Mouse (Mus musculus) heart, postnatal 0 days (tissue): ENCODE measurements around the gene Tet2. TPM values are rescaled to one million over a fixed set of nuclear protein-coding genes. Genes with fewer than 3 reads are reported as not detected.
"Not testable (repeated sequence)": the region's sequence is repeated elsewhere in the genome, so short reads cannot be mapped to it uniquely, and the experiment has no call there.

Source experiments
- ATAC-seq: fragments of 200-750 bp; cut with Nextera tagmentation; 2 replicates; pipeline ENCODE4 v1.8.0; 2017; ENCODE audit warnings: low read depth, moderate number of reproducible peaks, moderate library complexity; ENCODE audit not compliant: insufficient read depth
- DNase-seq: peaks from one replicate; pipeline ENCODE4 v3.0.0-alpha.2; 2016; ENCODE audit warnings: low spot score
- H3K27ac ChIP-seq: fragments of 300-500 bp; sonication (generic); 2 replicates; pipeline ENCODE4 v1.5.1; 2014; ENCODE audit warnings: low read depth, mild to moderate bottlenecking
- H3K27me3 ChIP-seq: fragments of 300-500 bp; sonication (generic); 2 replicates; pipeline ENCODE4 v1.6.1; 2014; ENCODE audit warnings: low read length, mixed read lengths; ENCODE audit not compliant: control insufficient read depth, insufficient read depth
- H3K36me3 ChIP-seq: fragments of 300-500 bp; sonication (generic); replicated peaks from 2 replicates; pipeline ENCODE4 v1.6.1; 2014; ENCODE audit warnings: low read length, mixed read lengths; ENCODE audit not compliant: control insufficient read depth, insufficient read depth
- H3K4me1 ChIP-seq: fragments of 300-500 bp; sonication (generic); 2 replicates; pipeline ENCODE4 v1.6.1; 2014; ENCODE audit warnings: antibody characterized with exemption; ENCODE audit not compliant: control insufficient read depth, insufficient read depth
- H3K4me2 ChIP-seq: fragments of 300-500 bp; sonication (generic); 2 replicates; pipeline ENCODE4 v1.6.1; 2014; ENCODE audit warnings: low read depth, mild to moderate bottlenecking, low read length, moderate library complexity
- H3K4me3 ChIP-seq: fragments of 300-500 bp; sonication (generic); 2 replicates; pipeline ENCODE4 v1.5.1; 2014; ENCODE audit warnings: low read depth, low read length
- H3K9ac ChIP-seq: fragments of 300-500 bp; sonication (generic); replicated peaks from 2 replicates; pipeline ENCODE4 v1.6.1; 2014; ENCODE audit warnings: low read depth, low read length, mixed read lengths
- H3K9me3 ChIP-seq: fragments of 300-500 bp; sonication (generic); replicated peaks from 2 replicates; pipeline ENCODE4 v1.6.1; 2016; ENCODE audit warnings: low read length; ENCODE audit not compliant: control insufficient read depth
- CTCF ChIP-seq: IDR thresholded peaks from 2 replicates; pipeline ENCODE4 v1.5.1; 2016; ENCODE audit warnings: antibody characterized with exemption, control low read depth, low read depth
- EP300 ChIP-seq: IDR thresholded peaks from 2 replicates; pipeline ENCODE4 v1.6.1; 2016; ENCODE audit warnings: antibody characterized with exemption, low read depth
- WGBS: fragments of 180-500 bp; shearing (Covaris S2); extraction: QIAGEN DNeasy Blood & Tissue Kit; methylation state at CpG from one replicate; pipeline ENCODE4 v1.1.7; 2014; 5-methylcytosine and 5-hydroxymethylcytosine counted together
- polyA plus RNA-seq: library from polyadenylated mRNA; unstranded; fragments of >200 nt; fragmentation: Nextera tagmentation; extraction: Ambion mirVana; gene quantifications from 2 replicates; pipeline ENCODE4 v1.2.1, GENCODE M21; 2015
- total RNA-seq: library from RNA; depleted of rRNA; stranded (reverse); fragments of >200 nt; gene quantifications from 2 replicates; pipeline ENCODE4 v1.2.3, GENCODE M21; 2014; ENCODE audit warnings: low replicate concordance

The Tet2 gene
- total and polyA plus RNA-seq, 2 experiments from 2014 or later, result 10.6 to 33.4 TPM

- Histone ChIP-seq H3K36me3 (no peaks in the 10 kb centered on the region; the same call in 1 of the 2 replicates), H3K9ac (no peak overlapping the region), H3K9me3 (no peaks in the 10 kb centered on the region), H3K4me1 (no peaks in the 10 kb centered on the region), H3K4me2 (no peak overlapping the region), H3K4me3 (no peak overlapping the region), H3K27me3 (no peaks in the 10 kb centered on the region), H3K27ac (no peak overlapping the region)
- DNase-seq, result no peak
- no peak for ATAC-seq
- WGBS, result 69% methylated on average over 4 of the region's 4 CpGs
- no peak for TF ChIP-seq CTCF
- no peak for TF ChIP-seq EP300
These were observed 4.9 kb downstream of the Tet2 start for GRCm38 (mm10) chr3:133539991-133540390.

GRCm38 (mm10) chr3:133538499-133538898 is 6.4 kb downstream of the Tet2 start:
- H3K4me3 ChIP-seq, ATAC-seq, H3K36me3 ChIP-seq, H3K4me2 ChIP-seq, H3K27ac ChIP-seq, H3K9ac ChIP-seq, H3K9me3 ChIP-seq, H3K27me3 ChIP-seq, DNase-seq: not testable (repeated sequence)
- peaks cover 11% of the 10 kb centered on the region; the same call in 1 of the 2 replicates for H3K4me1 ChIP-seq
- 88% methylated on average over 4 of the region's 4 CpGs for WGBS

DNA sequence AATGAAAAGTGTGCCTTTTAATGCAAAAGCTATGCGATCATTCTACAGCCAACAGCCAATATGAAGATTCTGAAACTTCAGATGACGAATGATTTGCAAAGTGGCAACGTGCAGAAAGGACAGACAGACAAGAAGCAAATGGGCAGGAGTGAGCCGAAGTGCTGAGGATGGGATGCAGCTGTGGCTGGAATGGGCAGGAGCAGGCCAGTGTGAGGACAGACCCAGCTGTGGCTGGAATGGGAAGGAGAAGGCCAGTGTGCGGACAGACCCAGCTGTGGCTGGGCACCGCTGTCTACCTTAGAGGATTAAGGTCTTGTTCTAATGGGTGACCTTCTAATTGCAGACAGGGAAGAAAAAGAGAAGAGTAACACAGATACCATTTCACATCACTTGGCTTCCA is 9.3 kb downstream of the Tet2 start:
- no peak for ATAC-seq
- DNase-seq, result no peak
- Histone ChIP-seq H3K4me3 (no peak overlapping the region), H3K9me3 (no peaks in the 10 kb centered on the region), H3K4me2 (no peak overlapping the region), H3K27ac (no peak overlapping the region), H3K27me3 (no peaks in the 10 kb centered on the region), H3K4me1 (peaks cover 24% of the 10 kb centered on the region), H3K9ac (no peak overlapping the region), H3K36me3 (no peaks in the 10 kb centered on the region; the same call in 1 of the 2 replicates)
- WGBS, result 72% methylated on average over 6 of the region's 6 CpGs
- no peak for TF ChIP-seq EP300

DNA sequence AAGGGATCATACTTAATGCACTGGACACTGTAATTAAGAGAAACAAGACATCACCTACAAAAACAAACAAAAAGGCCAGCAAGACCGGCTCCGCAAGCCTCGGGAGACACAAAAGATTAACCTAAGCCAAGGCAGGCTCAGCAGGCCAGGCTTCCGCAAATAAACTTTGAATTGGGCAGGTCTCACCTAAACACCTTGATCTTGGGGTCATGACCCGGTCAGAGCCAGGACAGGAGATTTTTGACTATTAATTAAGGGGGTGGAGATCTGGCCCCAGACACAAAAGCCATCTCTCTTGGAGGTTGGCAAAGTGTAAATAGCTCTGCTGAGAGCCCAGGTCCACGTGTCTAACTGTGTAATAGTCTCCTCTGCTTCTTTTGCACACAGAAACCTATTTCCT is 10.9 kb downstream of the Tet2 start:
- WGBS, result 52% methylated on average over 6 of the region's 6 CpGs
- H3K27ac ChIP-seq, result no peak overlapping the region
- no peak overlapping the region for H3K4me2 ChIP-seq

DNA sequence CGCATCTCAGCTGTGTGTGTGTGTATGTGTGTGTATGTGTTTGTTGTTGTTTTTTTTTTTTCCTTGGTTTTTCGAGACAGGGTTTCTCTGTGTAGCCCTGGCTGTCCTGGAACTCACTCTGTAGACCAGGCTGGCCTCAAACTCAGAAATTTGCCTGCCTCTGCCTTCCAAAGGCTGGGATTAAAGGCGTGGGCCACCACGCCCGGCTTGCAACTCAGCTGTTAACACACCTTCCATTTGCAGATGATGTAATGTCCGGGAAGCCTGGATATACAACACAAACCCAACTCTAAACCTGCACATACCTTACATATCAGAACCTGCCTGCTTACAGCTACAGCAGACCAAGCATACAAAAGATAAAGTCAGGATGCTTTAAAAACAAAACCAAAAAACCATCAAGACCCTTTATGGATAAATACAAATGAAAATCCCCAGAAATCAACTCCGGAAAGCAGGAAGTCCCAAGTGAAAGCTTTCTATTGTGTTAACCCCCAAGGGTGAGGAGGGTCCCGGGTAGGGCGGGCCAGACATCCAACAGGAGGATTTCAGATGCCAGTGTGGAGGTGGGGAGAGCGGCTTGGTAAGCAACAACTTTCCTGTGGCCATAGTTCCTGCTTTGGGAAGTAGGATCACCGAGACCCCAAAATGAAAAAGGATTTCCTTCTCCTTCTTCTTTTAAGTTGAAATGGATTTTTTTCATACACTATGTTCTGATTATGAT is 11.5 kb downstream of the Tet2 start:
- no peak overlapping the region for H3K9ac ChIP-seq
- H3K27me3 ChIP-seq, result no peaks in the 10 kb centered on the region
- ATAC-seq (no peak), DNase-seq (no peak)
- 65% methylated on average over 11 of the region's 11 CpGs for WGBS
- no peak overlapping the region for H3K27ac ChIP-seq
- H3K4me2 ChIP-seq, result no peak overlapping the region
- no peaks in the 10 kb centered on the region for H3K9me3 ChIP-seq
- H3K4me3 ChIP-seq, result no peak overlapping the region
- TF ChIP-seq CTCF (no peak), EP300 (no peak)
- H3K4me1 ChIP-seq, result peaks cover 24% of the 10 kb centered on the region
- H3K36me3 ChIP-seq, result no peaks in the 10 kb centered on the region; the same call in 1 of the 2 replicates

More for the DNA sequence above, 10.9 kb downstream of the Tet2 start:
- Histone ChIP-seq H3K9me3 (no peaks in the 10 kb centered on the region), H3K27me3 (no peaks in the 10 kb centered on the region), H3K9ac (no peak overlapping the region), H3K4me3 (no peak overlapping the region), H3K36me3 (no peaks in the 10 kb centered on the region; the same call in 1 of the 2 replicates), H3K4me1 (peaks cover 24% of the 10 kb centered on the region)
- ATAC-seq (no peak), DNase-seq (no peak)
- TF ChIP-seq CTCF, result no peak
- no peak for TF ChIP-seq EP300

DNA sequence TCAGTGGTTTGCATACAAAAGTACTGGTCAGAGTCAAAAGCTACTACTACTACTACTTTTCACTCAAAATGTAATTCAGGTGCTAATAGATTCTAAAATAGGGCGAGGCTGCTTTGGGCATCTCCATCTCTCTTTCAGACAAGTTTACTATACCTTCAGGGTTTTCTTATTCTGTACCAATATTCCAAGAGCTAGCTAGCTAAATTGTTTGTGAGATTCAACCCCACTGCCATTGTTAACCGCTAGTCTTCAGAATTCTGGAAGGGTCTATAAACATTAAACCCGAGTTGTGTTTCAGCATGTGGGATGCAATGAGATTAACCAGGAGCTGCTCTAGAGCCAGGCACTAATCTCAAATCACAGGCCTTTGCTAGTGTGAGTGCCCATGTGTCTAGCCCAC is 12.1 kb downstream of the Tet2 start:
- Histone ChIP-seq H3K4me3 (no peak overlapping the region), H3K9me3 (no peaks in the 10 kb centered on the region), H3K27me3 (no peaks in the 10 kb centered on the region), H3K27ac (no peak overlapping the region), H3K4me2 (no peak overlapping the region), H3K4me1 (peaks cover 24% of the 10 kb centered on the region), H3K9ac (no peak overlapping the region), H3K36me3 (no peaks in the 10 kb centered on the region; the same call in 1 of the 2 replicates)
- no peak for ATAC-seq
- TF ChIP-seq CTCF, result no peak
- no peak for TF ChIP-seq EP300
- WGBS, result 79% methylated on average over 3 of the region's 3 CpGs
- DNase-seq, result no peak
